Mouse (Mus musculus) brain, embryonic 14.5 days (tissue): ENCODE measurements around the gene Ip6k1.

Source experiments
- CTCF ChIP-seq: fragments of 200-500 bp; IDR thresholded peaks from 2 replicates; pipeline ENCODE4 v1.5.1; 2012; ENCODE audit warnings: inconsistent platforms, mild to moderate bottlenecking, moderate library complexity, borderline replicate concordance; ENCODE audit not compliant: insufficient read depth, insufficient read length; ENCODE audit errors: extremely low read depth
- POLR2A ChIP-seq: fragments of 200-500 bp; IDR thresholded peaks from 2 replicates; pipeline ENCODE4 v1.6.1; 2012; ENCODE audit warnings: mild to moderate bottlenecking, inconsistent platforms, borderline replicate concordance; ENCODE audit not compliant: poor library complexity, insufficient read depth, insufficient read length, severe bottlenecking; ENCODE audit errors: extremely low read depth

- no peak for TF ChIP-seq POLR2A
- no peak for TF ChIP-seq CTCF
Measured at GRCm38 (mm10) chr9:108049561-108050251, 47.4 kb downstream of the Ip6k1 start.
